Mouse (Mus musculus) CD8-positive naive resting alpha-beta T cell, adult 2 months (primary cell): ENCODE measurements around the gene Erich3.

Source experiments
- DNase-seq, 2 experiments: peaks; one replicate each; pipeline ENCODE4 v3.0.0; 2022; ENCODE audit warnings: low read depth in 2 of 2, low spot score in 2 of 2

The Erich3 gene

DNA sequence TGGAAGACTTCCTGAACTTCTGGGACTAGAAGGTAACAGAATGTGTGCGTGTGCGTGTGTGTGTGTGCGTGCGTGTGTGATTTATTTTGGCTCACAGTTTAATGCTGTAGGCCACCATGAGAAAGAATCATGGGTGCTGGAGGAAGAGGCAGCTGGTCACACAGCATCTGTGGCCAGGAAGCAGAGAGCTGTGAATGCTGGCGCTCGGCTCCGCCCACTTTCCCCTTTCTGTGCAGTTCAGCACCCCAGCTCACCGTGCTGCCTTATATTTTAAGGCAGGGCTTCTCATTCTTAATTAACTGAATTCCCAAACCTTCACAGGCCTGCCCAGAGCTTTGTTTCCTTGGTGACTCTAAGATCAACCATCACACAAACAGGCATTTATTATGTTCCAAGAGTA, 9.7 kb downstream of the Erich3 start:
- no peak for DNase-seq

DNA sequence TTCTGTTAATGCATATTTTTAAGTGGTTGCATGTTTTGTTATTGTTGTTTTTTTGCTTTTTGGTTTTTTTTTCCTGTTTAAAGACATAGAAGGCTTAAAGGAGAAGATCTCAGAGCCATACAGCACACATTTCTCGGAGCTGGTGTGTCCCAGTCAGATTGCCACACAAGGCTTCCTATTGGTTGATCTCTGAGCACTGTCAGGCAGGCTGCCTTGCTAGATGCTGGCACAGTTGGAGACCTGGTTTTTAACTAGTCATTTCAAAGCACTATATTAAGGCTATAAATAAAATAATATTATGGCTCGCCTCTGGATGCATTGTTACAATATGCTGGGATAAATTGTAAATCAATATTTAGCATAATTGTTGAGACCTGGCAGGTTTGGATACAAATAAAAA, 18.9 kb downstream of the Erich3 start:
- no peak for DNase-seq

- no peak for DNase-seq
These were observed 20.0 kb downstream of the Erich3 start for GRCm38 (mm10) chr3:154683667-154684066.

DNA sequence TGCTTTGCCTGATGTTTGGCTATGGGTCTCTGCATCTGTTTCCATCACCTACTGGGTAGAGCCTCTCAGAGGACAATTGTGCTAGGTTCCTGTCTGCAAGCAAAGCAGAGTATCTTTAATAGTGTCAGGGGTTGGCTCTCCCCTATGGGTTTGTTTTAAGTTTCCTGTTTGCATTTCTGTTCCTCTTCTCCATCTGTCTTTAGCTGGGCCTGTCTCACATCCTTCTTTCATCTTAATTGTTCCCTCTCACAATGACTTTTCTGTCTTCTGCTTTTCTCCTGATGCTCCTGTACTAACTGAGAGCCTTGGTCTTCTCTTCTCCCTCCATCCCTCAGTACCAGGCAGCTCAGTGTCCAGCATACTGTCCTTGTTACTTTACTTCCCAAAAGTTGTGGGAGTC, 26.6 kb downstream of the Erich3 start:
- DNase-seq, result no peak

DNA sequence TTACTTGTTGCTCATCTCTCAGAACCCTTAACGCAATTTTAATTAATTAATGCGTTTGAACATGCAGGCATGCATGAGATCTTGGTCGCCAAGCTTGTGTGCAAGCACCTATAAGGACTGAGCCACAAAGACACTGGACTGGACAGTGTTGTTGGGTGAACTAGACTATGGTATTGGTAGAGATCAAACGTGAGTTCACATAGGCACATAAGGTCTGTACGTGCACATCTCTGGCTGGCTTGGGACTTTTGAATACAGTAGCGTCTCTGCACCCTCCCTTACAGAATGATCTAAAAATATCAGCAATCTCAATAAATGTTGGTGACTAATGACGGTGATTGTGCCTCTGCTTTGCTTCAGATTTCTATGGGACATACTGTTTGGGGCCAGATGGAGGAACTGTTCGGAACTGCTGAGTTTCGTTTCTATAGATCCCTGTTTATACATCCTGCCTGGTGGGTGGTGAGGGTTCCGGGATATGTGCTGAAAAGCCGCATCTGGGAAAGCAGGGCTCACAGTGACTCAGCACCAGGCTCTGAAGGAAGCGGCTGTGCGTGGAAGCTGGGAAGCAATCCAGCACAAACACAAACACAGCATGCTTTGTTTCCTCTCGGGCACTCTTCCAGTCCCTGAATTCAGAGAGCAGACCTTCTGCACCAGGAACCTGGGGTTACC, 28.4 kb downstream of the Erich3 start:
- DNase-seq, result no peak

DNA sequence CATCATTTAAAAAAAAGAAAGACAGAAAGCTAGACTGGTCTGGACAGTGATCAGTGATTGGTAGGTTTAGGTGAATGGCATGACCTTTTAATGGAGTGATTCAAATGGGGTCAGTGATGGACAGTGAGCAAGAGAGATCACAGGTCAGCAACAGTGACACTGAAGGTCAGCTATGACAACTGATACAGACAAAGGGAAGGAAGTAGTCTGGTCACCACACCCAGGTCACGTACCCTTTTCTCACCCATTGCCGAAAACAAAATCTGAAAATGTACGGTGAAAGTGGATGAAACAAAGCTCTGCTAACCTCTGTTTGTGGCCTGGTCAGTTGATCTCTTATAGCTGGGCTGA, 28.9 kb downstream of the Erich3 start:
- no peak for DNase-seq

GRCm38 (mm10) chr3:154693902-154694301, 30.2 kb downstream of the Erich3 start:
- no peak for DNase-seq

GRCm38 (mm10) chr3:154696611-154697010, 33.0 kb downstream of the Erich3 start:
- no peak for DNase-seq

DNA sequence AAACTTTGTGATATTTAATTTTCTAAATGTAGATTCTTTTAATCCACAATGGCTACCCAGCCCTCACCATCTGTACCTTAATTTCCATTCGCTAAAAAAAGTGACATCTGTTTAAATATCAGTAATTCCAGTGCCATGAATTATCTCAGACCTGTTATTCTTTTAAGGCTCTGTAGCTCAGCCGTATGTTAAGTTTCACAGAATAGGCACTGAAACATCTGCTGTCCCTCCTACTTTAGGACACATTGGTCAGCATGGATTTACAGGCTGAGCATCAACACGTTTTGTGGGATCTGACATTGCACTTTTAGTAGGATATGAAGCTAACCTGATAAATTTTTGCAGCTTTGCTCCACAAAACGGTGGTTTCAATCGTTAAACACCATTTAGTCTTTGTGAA, 35.2 kb downstream of the Erich3 start:
- no peak for DNase-seq

- DNase-seq, result no peak
These were observed 36.6 kb downstream of the Erich3 start for GRCm38 (mm10) chr3:154700296-154700695.

DNA sequence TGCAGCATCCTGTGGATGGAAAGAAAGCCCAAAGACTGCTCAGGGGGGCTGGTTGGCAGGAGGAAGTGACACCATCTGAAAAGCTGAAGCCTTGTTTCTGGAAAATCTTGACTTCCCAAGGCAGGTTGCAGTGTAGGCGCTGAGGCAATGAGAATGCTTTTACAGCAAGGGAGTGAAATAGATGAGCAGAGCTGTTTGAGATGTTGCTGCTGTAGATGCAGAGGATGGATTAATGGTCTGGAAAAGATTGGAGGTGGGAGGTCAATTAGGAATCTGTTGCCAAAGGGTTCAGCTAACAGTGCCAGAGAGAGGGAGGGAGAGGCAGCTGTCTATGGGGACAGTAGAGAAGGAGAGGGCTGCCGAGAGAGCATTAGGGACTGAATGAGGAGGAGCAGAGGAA, 37.1 kb downstream of the Erich3 start:
- no peak for DNase-seq

DNA sequence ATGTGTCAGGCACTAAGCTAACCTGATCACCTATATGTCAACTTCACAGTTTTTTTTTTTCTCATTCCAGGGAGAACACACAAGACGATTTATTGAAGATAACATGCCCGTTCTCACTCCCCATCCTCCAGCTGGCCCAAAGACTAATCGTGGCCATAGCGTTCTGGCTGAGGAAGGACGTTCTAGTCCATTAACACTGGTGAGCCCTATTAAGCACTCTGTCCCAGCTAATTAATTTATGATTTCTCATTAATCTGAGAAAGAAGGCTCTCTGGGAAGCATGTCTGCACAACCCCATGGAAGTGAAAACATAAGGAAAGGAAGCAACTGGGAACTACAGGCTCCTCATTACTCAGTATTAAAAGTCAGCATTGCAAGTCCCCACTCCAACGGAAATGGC, 41.1 kb downstream of the Erich3 start:
- DNase-seq, result no peak

GRCm38 (mm10) chr3:154708150-154708549, 44.5 kb downstream of the Erich3 start:
- no peak for DNase-seq

DNA sequence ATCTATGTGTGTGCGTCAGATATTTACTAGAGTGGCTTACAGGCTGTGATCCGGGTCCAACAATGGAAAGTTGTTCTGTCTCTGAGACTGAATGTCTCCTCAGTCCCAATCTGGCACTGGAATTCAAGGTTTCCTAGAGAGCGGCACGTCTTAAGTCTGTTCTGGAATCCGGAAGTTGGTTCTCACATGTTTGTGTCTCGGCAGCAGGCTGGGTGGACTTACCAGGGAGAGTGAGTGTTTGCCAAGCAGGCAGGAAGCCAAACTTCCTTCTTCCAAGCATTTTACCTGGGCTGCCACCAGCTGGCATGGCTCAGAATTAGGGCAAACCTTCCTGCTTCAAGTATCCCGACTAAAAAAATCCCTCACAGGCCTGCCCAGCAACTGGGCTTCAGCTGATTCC, 59.5 kb downstream of the Erich3 start:
- no peak for DNase-seq

DNA sequence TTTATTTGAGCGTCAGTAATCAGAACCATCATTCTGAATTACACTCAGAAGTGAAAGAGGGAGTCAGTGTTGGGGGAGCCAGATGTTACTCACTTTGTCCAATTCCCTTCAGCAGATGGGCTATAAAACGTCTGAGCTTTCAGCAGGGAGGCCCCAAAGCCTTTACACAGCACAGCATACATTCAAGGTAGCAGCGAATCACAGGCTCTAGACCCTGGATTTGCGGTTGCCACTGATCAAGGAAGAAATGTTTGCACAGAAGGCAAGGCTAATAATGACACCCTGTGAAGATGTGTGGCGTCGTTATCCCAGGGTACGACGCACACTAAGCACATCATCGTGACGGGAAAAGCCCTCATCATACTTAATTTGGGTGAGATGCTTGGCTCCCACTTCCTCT, 67.8 kb downstream of the Erich3 start:
- no peak for DNase-seq

- no peak for DNase-seq
These were observed 77.8 kb downstream of the Erich3 start for GRCm38 (mm10) chr3:154741496-154741895.

- DNase-seq, result no peak
These were observed 79.3 kb downstream of the Erich3 start for GRCm38 (mm10) chr3:154742927-154743326.

- DNase-seq, result no peak
These were observed 80.7 kb downstream of the Erich3 start for GRCm38 (mm10) chr3:154744317-154744716.

DNA sequence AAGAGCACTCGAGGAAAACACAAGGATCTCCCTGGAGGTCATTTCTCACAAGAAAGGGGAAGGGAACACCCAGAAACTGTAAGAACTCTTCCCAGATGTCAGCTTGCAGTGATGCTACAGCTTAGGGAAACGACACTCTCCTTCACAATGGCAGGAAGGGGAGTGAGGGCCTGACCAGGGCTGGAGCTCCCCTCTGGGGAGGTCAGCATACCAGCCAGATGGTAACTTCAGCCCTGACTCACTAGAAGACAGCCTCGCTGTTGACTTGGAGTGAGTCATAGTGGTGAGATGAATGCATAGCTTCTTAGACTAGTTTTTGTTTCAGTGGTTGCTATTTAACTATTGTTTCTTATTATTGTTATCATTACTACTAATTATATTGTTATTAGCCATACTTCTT, 90.8 kb downstream of the Erich3 start:
- no peak for DNase-seq

DNA sequence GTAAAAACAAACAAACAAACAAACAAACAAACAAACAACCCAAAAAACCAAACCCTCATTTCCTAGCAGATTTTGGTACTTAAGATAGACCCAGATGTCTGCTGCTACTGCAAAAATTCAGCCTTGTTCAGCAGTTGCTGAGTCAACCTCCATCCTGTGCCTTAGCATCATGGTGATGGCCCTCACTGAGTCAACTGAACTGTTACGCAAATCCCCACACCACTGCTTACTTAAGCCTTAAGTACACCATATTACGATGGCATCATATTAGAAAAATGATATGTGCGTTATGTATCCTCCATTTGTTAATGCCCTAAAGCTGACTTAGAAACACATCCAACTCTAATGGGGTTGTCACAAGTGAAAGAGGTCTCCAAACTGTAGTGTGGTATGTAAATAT, 91.6 kb downstream of the Erich3 start:
- DNase-seq, result no peak

- DNase-seq, result no peak
These were observed 94.4 kb downstream of the Erich3 start for GRCm38 (mm10) chr3:154758089-154758488.

- no peak for DNase-seq
These were observed 97.4 kb downstream of the Erich3 start for GRCm38 (mm10) chr3:154761108-154761507.

DNA sequence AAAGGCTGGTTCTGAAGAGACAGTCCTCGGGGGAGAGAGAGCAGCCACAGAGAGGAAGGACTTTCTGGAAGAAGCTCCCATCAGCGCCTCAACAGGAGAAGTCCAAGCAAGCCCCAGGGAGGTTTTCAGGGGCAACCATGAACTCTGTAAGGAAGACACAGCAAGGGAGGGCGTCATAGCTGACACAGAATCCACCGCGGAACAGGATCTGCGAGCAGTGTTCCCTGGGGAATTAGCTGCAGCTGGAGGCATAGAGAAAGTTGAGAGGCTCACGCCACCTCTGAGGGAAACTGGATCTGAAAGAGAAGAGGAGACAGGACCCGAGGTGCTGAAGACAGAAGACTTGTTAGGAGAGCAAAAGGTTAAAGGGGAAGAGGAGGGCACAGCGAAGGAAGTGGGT, 99.7 kb downstream of the Erich3 start:
- DNase-seq, result no peak

GRCm38 (mm10) chr3:154764115-154764514, 100.5 kb downstream of the Erich3 start:
- DNase-seq, result no peak
